ENCODE assay signal across 25 mouse cellular contexts in genomic region chr5:149028394-149028793, GRCm38 (mm10). TPM values are rescaled to one million over a fixed set of nuclear protein-coding genes. Genes with fewer than 3 reads are reported as not detected.
A peak's percentile ranks its signal among the peaks of the same experiment; 100 is the strongest.
DNase-seq lines count a peak whose midpoint lies in the region; ATAC-seq and TF ChIP-seq lines count a peak whose summit lies in the region.
"Had no signal": no experiment of that assay in that cellular context is flagged by ENCODE, and none has a peak within 500 bp of the region (broad histone marks: within the 10 kb centered on the region; RNA-seq: fewer than 3 reads in every experiment).

No protein-coding gene starts in this region.

- WGBS in kidney, embryonic 15.5 days = 78% methylated on average over 5 of the region's 5 CpGs
- WGBS in embryonic facial prominence, embryonic 10.5 days = 76% methylated on average over 5 of the region's 5 CpGs

- peak; percentile 63 to 77 for TF ChIP-seq EP300 in MEL (IDR thresholded peaks at IDR 0.05; ENCODE audit: low read depth in 1 of 2, low read length in 2 of 2)

- H3K4me1 ChIP-seq in kidney, embryonic 15.5 days = peaks cover 24% of the 10 kb centered on the region
- H3K4me1 ChIP-seq in MEL (ENCODE audit: control insufficient read depth in 1 of 2, insufficient read depth in 2 of 2, low read length in 2 of 2) = peaks cover 8 to 18% of the 10 kb centered on the region in 2 experiments
- H3K4me1 ChIP-seq in embryonic facial prominence, embryonic 10.5 days = peaks cover 34% of the 10 kb centered on the region

- peaks cover 2% of the 10 kb centered on the region; the same call in 1 of the 2 replicates for H3K79me2 ChIP-seq in MEL (ENCODE audit: control insufficient read depth, insufficient read depth, low read length, poor library complexity)

- no peaks in the 10 kb centered on the region for H3K27me3 ChIP-seq in kidney, embryonic 15.5 days
- no peaks in the 10 kb centered on the region for H3K27me3 ChIP-seq in MEL (ENCODE audit: control insufficient read depth in 1 of 2, insufficient read depth in 2 of 2, low read length in 2 of 2)
- H3K27me3 ChIP-seq in embryonic facial prominence, embryonic 10.5 days (replicated peaks; ENCODE audit: low read depth, poor library complexity, severe bottlenecking) = 0 out of 2 replicates have a peak, but pooled peaks cover 5% of the 10 kb centered on the region
- H3K27me3 ChIP-seq: embryonic facial prominence, embryonic 13.5 days; forebrain, embryonic 12.5 days; forebrain, embryonic 15.5 days; heart, embryonic 12.5 days; heart, embryonic 15.5 days; hindbrain, embryonic 12.5 days; hindbrain, embryonic 15.5 days; Patski had no signal

- H3K4me2 ChIP-seq in kidney, embryonic 15.5 days = no peak overlapping the region
- H3K4me2 ChIP-seq: embryonic facial prominence, embryonic 13.5 days; forebrain, embryonic 12.5 days; forebrain, embryonic 15.5 days; heart, embryonic 12.5 days; heart, embryonic 15.5 days; hindbrain, embryonic 12.5 days; hindbrain, embryonic 15.5 days had no signal

- no peak for TF ChIP-seq RAD21 in MEL (IDR thresholded peaks at IDR 0.05; ENCODE audit: low read depth, low read length)

- H3K27ac ChIP-seq in kidney, embryonic 15.5 days = 0 out of 2 replicates have a peak overlapping the region, but pooled peaks have one; percentile 27
- H3K27ac ChIP-seq in MEL (ENCODE audit: control insufficient read depth, low read depth, low read length) = no peak overlapping the region
- H3K27ac ChIP-seq in embryonic facial prominence, embryonic 10.5 days (replicated peaks) = peak overlapping the region; percentile 26; the same call in 1 of the 2 replicates
- H3K27ac ChIP-seq: embryonic facial prominence, embryonic 13.5 days; forebrain, embryonic 12.5 days; forebrain, embryonic 15.5 days; heart, embryonic 15.5 days; hindbrain, embryonic 12.5 days; hindbrain, embryonic 15.5 days had no signal

- no peak overlapping the region for H3K9ac ChIP-seq in kidney, embryonic 15.5 days
- no peak overlapping the region for H3K9ac ChIP-seq in MEL (ENCODE audit: control insufficient read depth, low read depth, low read length, poor library complexity, severe bottlenecking)
- H3K9ac ChIP-seq: embryonic facial prominence, embryonic 13.5 days; forebrain, embryonic 12.5 days; forebrain, embryonic 15.5 days; heart, embryonic 12.5 days; heart, embryonic 15.5 days; hindbrain, embryonic 12.5 days; hindbrain, embryonic 15.5 days had no signal

- H3K9me3 ChIP-seq in kidney, embryonic 15.5 days (replicated peaks) = no peaks in the 10 kb centered on the region
- no peaks in the 10 kb centered on the region for H3K9me3 ChIP-seq in MEL (replicated peaks; ENCODE audit: insufficient read depth, low read length)
- no peaks in the 10 kb centered on the region for H3K9me3 ChIP-seq in embryonic facial prominence, embryonic 10.5 days
- H3K9me3 ChIP-seq: embryonic facial prominence, embryonic 13.5 days; forebrain, embryonic 12.5 days; forebrain, embryonic 15.5 days; heart, embryonic 15.5 days; hindbrain, embryonic 12.5 days; hindbrain, embryonic 15.5 days had no signal

- no peak for DNase-seq in kidney, adult 18-20 months
- DNase-seq in MEL (ENCODE audit: low read depth, low spot score) = no peak
- DNase-seq in embryonic facial prominence, embryonic 10.5 days (ENCODE audit: low spot score) = no peak
- DNase-seq in yolk sac, embryonic 10.5 days (ENCODE audit: low spot score) = peak; percentile 67
- no peak for DNase-seq in right cerebral cortex, postnatal 14 days
- DNase-seq: adrenal gland, postnatal 10 days; adrenal gland, postnatal 36 days; cerebellum, adult 18-20 months; cerebellum, adult 9-10 months; cerebellum, postnatal 14 days; gastrocnemius, postnatal 25 days; heart, adult 18-20 months had no signal

- H3K4me3 ChIP-seq in kidney, embryonic 15.5 days (replicated peaks) = no peak overlapping the region
- no peak overlapping the region for H3K4me3 ChIP-seq in MEL (ENCODE audit: control insufficient read depth in 1 of 2, insufficient read depth in 1 of 2, low read depth in 2 of 2, low read length in 2 of 2)
- no peak overlapping the region for H3K4me3 ChIP-seq in embryonic facial prominence, embryonic 10.5 days
- H3K4me3 ChIP-seq: embryonic facial prominence, embryonic 13.5 days; erythroblast, embryonic 14.5 days; forebrain, embryonic 12.5 days; forebrain, embryonic 15.5 days; heart, embryonic 12.5 days; heart, embryonic 15.5 days; hindbrain, embryonic 12.5 days; hindbrain, embryonic 15.5 days had no signal

- no peak for ATAC-seq in kidney, embryonic 15.5 days (replicated peaks; ENCODE audit: low FRiP score)
- ATAC-seq: CD4-positive, CD25-positive, alpha-beta regulatory T cell, adult 4 months; forebrain, embryonic 15.5 days; Patski had no signal

- no peaks in the 10 kb centered on the region for H3K36me3 ChIP-seq in kidney, embryonic 15.5 days
- peaks cover 0 to 18% of the 10 kb centered on the region in 2 experiments; a peak in 2 of 4 replicates for H3K36me3 ChIP-seq in MEL (ENCODE audit: control insufficient read depth in 1 of 2, insufficient read depth in 2 of 2, low read length in 2 of 2)
- H3K36me3 ChIP-seq in embryonic facial prominence, embryonic 10.5 days (replicated peaks) = no peaks in the 10 kb centered on the region
- H3K36me3 ChIP-seq: embryonic facial prominence, embryonic 13.5 days; forebrain, embryonic 12.5 days; forebrain, embryonic 15.5 days; heart, embryonic 12.5 days; heart, embryonic 15.5 days; hindbrain, embryonic 12.5 days; hindbrain, embryonic 15.5 days had no signal

- no peak for TF ChIP-seq POLR2A in MEL (IDR thresholded peaks at IDR 0.05; ENCODE audit: control insufficient read depth in 1 of 2, insufficient read depth in 1 of 2, low read depth in 1 of 2, low read length in 2 of 2, poor library complexity in 1 of 2)

- TF ChIP-seq CTCF in MEL (IDR thresholded peaks at IDR 0.05 in 2 of 3, conservative IDR thresholded peaks at IDR 0.05 in 1 of 3; ENCODE audit: control insufficient read depth in 1 of 3, insufficient read depth in 1 of 3, low read depth in 2 of 3, low read length in 3 of 3, poor library complexity in 1 of 3, severe bottlenecking in 1 of 3) = no peak

TF ChIP-seq in MEL, 35 proteins besides CTCF, POLR2A, EP300 and RAD21:
- TF ChIP-seq GATA1 (IDR thresholded peaks at IDR 0.05; ENCODE audit: low read depth, low read length) = peak; percentile 95
- TF ChIP-seq GABPA (IDR thresholded peaks at IDR 0.05; ENCODE audit: low read depth, low read length) = no peak
- no peak for TF ChIP-seq CHD1 (IDR thresholded peaks at IDR 0.05; ENCODE audit: low read depth, low read length)
- TF ChIP-seq MEF2A (IDR thresholded peaks at IDR 0.05; ENCODE audit: extremely low read depth, insufficient replicate concordance, low read depth, low read length, poor library complexity, severe bottlenecking) = no peak
- no peak for TF ChIP-seq MXI1 (IDR thresholded peaks at IDR 0.05; ENCODE audit: low read depth, low read length)
- no peak for TF ChIP-seq MYC (IDR thresholded peaks at IDR 0.05; ENCODE audit: low read depth, low read length)
- TF ChIP-seq SIN3A (IDR thresholded peaks at IDR 0.05; ENCODE audit: low read length) = 0 out of 2 replicates have a peak, but pooled peaks have one; percentile 45
- TF ChIP-seq ELF1 (IDR thresholded peaks at IDR 0.05; ENCODE audit: low read depth, low read length) = 0 out of 2 replicates have a peak, but pooled peaks have one; percentile 23
- TF ChIP-seq JUND (IDR thresholded peaks at IDR 0.05; ENCODE audit: low read depth, low read length) = peak; percentile 86; the same call in 1 of the 2 replicates
- peak; percentile 74 for TF ChIP-seq TCF12 (IDR thresholded peaks at IDR 0.05; ENCODE audit: low read depth, low read length)
- peak; percentile 72 for TF ChIP-seq ETS1 (IDR thresholded peaks at IDR 0.05; ENCODE audit: low read depth, low read length)

RNA-seq across cellular contexts. Expression of gene Gm42791, which starts 33.4 kb away (rescaled TPM):
- polyA plus RNA-seq in kidney, embryonic 15.5 days (2015; fragmentation: Nextera tagmentation; extraction: Ambion mirVana) = 3.2 TPM in 1 of 2 replicates, not detected in the other
- 1.2 TPM in 1 of 2 replicates, not detected in the other for total RNA-seq in MEL (2012; rRNA removed)
- 1 to 10 TPM in 1 of 2 experiments, not detected in 1; 2.1 TPM for polyA plus RNA-seq in MEL (2012; ENCODE audit: insufficient read depth in 1 of 2, insufficient read length in 2 of 2, low read depth in 1 of 2, low replicate concordance in 2 of 2, missing spikeins in 1 of 2)
- polyA plus RNA-seq in embryonic facial prominence, embryonic 10.5 days (2016; fragmentation: Nextera tagmentation; extraction: Ambion mirVana) = 0.49 and 4.6 TPM in 2 replicates
- polyA plus RNA-seq: C2C12; gonadal fat pad, adult 2 months; heart, embryonic 12.5 days; Patski had no signal
